Mouse (Mus musculus) spleen, adult 2 months (tissue): Measurements from ENCODE around the gene Apobec1. TPM values are rescaled to one million over a fixed set of nuclear protein-coding genes. Genes with fewer than 3 reads are reported as not detected.
"Not testable (repeated sequence)": the region's sequence is repeated elsewhere in the genome, so short reads cannot be mapped to it uniquely, and the experiment has no call there.

ENCODE experiments used
- DNase-seq, 2 experiments: peaks; one replicate each; pipeline versions ENCODE4 v3.0.0 to v3.0.0-alpha.2; 2012 to 2021; ENCODE audit warnings: low spot score in 2 of 2, low read depth in 1 of 2
- H3K27ac ChIP-seq: fragments of 200-500 bp; 2 replicates; pipeline ENCODE4 v1.5.1; 2012; ENCODE audit warnings: low read length, inconsistent platforms; ENCODE audit not compliant: insufficient read depth
- H3K27me3 ChIP-seq: fragments of 200-500 bp; 2 replicates; pipeline ENCODE4 v1.6.1; 2012; ENCODE audit warnings: mild to moderate bottlenecking, moderate library complexity, low read length, inconsistent platforms; ENCODE audit not compliant: control insufficient read depth, insufficient read depth
- H3K36me3 ChIP-seq: fragments of 200-500 bp; 2 replicates; pipeline ENCODE4 v1.6.1; 2012; ENCODE audit warnings: mild to moderate bottlenecking, low read length, inconsistent platforms; ENCODE audit not compliant: control insufficient read depth, insufficient read depth
- H3K4me1 ChIP-seq: fragments of 200-500 bp; 2 replicates; pipeline ENCODE4 v1.6.1; 2011; ENCODE audit warnings: inconsistent platforms; ENCODE audit not compliant: control insufficient read depth, insufficient read depth, insufficient read length
- H3K4me3 ChIP-seq: fragments of 200-500 bp; 2 replicates; pipeline ENCODE4 v1.5.1; 2011; ENCODE audit warnings: mild to moderate bottlenecking, inconsistent platforms; ENCODE audit not compliant: insufficient read depth, insufficient read length; ENCODE audit errors: extremely low read depth
- CTCF ChIP-seq: fragments of 200-500 bp; IDR thresholded peaks from 2 replicates; pipeline ENCODE4 v1.5.1; 2011; ENCODE audit warnings: mild to moderate bottlenecking, inconsistent platforms; ENCODE audit not compliant: insufficient read depth, insufficient read length, insufficient replicate concordance; ENCODE audit errors: extremely low read depth
- POLR2A ChIP-seq: fragments of 200-500 bp; IDR thresholded peaks from 2 replicates; pipeline ENCODE4 v1.6.1; 2011; ENCODE audit warnings: low read depth, low read length, inconsistent platforms
- WGBS: fragments of 180-500 bp; shearing (Covaris S2); methylation state at CpG from one replicate; pipeline ENCODE4 v1.1.7; 2018; 5-methylcytosine and 5-hydroxymethylcytosine counted together
- polyA plus RNA-seq: library from polyadenylated mRNA; depleted of rRNA; stranded (reverse); fragments of >200 nt; gene quantifications from 2 replicates; pipeline ENCODE4 v1.2.3, GENCODE M21; 2012

Apobec1 gene
- polyA plus RNA-seq, 1 experiment: 44.0 TPM

DNA sequence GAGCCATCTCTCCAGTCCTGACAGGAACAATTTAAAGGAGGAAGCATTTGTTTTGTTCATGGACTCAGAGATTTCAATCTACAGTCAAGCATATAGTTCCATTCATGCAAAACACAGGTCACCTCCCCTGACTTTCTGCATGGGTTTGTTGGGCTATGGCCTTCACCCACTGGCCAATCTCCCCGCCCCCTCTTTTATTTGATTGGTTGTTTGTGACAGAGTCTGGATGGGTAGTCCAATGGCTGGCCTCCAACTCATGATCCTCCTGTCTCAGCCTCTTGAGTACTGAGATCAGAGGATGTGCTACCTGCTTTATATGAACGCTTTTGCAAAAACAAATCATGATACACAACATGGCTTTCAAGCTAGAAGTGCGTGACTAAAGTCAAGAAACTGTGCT lies 25.2 kb downstream of the Apobec1 start:
- whole genome bisulfite sequencing: 94% methylated on average over 3 of the region's 3 CpGs
- Histone ChIP-seq H3K27me3 (no peaks in the 10 kb centered on the region), H3K4me1 (no peaks in the 10 kb centered on the region; the same call in 1 of the 2 replicates), H3K4me3 (no peak overlapping the region), H3K27ac (no peak overlapping the region), H3K36me3 (peaks cover 14% of the 10 kb centered on the region)
- no peak for TF ChIP-seq POLR2A
- no peak for TF ChIP-seq CTCF
- no peak for DNase-seq

DNA sequence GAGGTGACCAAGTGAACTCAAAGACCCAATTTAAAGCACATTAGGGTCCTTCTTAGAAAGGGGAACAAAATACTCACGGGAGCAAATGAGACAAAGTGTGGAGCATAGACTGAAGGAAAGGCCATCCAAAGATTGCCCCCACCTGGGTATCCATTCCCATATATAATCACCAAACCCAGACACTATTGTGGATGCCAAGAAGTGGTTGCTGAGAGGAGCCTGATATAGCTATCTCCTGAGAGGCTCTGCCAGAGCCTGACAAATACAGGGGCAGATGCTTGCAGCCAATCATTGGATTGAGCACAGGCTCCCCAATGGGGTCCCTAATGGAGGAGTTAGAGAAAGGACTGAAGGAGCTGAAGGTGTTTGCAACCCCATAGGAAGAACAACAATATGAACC lies 27.2 kb downstream of the Apobec1 start:
- not testable (repeated sequence) for H3K36me3 ChIP-seq, H3K27me3 ChIP-seq, H3K4me1 ChIP-seq, DNase-seq, H3K27ac ChIP-seq, H3K4me3 ChIP-seq
- 81% methylated on average over 1 of the region's 1 CpGs for WGBS

DNA sequence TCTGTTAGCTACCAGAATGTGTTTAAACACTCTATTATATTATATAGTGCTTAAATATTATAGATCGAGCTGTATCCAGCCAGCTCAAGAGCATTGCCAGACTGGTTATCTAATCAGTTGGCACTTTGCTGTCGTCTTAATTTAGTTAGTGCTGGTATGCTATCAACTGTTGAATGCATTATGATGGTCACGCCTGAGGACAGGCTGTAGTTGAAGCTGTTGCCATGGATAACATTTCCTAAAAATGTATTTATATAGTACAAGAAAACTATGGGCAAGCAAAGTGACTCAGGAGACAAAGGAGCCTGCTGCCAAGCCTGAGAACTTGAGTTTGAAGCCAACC lies 30.7 kb downstream of the Apobec1 start:
- no peak for DNase-seq
- Histone ChIP-seq H3K36me3 (no peaks in the 10 kb centered on the region), H3K4me3 (no peak overlapping the region), H3K27me3 (no peaks in the 10 kb centered on the region), H3K27ac (peak overlapping the region; percentile 32; the same call in 1 of the 2 replicates), H3K4me1 (peaks cover 6% of the 10 kb centered on the region; the same call in 1 of the 2 replicates)
- TF ChIP-seq POLR2A (no peak), CTCF (no peak)
- WGBS: 77% methylated on average over 3 of the region's 3 CpGs

DNA sequence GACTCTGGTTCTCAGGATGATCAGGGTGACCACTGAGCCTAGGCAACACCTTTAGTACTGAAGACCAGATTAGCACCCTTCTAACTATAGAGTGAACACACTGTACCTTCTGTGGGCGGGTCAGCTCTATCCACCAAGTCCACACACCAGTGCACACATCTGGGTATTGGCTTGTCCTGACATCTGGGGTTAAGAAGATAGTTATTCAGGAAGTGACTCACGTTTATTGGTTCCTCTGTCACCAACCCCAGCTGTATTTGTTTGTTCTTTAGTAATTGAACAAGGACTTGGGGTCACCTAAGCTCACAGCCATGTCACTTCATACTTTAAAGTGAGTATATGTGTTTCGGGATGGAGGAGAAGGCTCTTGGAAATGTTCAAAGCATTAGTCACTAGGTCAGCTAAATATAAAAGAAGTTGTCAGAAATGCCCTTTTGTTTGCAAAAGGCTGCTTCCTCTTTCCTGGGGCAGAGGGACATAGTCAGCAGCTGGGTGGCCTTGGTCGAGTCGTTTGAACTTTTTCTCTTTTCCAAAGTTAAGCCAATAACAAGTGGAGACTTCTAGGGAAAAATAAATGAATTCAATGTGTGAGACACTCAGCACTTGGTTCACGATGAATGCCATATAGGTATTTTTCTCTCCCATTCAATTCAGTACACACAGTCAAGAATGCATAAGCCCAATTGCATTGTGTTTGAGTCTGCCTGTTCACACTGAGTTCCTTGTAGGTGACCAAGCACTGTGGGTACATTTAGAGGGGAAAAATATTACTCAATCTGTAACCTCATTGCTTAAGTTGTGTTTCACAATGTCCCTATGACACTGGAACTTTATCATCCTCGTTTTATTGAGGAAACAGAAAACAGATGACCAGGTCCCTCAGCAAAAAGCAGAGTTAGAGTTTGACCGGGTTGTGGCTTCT lies 31.3 kb downstream of the Apobec1 start:
- no peak overlapping the region for H3K4me3 ChIP-seq
- TF ChIP-seq CTCF: no peak
- TF ChIP-seq POLR2A: no peak
- H3K27me3 ChIP-seq: no peaks in the 10 kb centered on the region
- H3K27ac ChIP-seq: peak overlapping the region; percentile 46; the same call in 1 of the 2 replicates
- peaks cover 6% of the 10 kb centered on the region; the same call in 1 of the 2 replicates for H3K4me1 ChIP-seq
- no peaks in the 10 kb centered on the region for H3K36me3 ChIP-seq
- no peak for DNase-seq
- WGBS: 36% methylated on average over 8 of the region's 8 CpGs

DNA sequence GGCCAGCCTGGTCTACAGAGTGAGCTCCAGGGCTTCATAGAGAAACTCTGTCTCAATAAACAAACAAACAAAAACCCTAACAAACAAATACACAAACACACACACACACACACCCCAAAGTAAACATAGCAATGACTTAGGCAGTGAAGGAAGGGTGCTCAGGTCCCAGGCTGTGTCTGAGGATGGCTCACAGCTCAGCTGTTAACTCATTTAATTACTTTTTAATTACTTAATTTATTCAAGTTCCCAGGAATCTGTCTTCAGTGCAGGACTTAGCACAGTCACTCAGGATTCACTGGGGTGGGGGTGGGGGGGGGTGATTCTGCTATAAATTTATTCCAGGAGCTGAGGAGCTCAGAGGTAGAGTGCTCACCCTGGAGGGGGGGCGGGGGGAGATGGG lies 32.5 kb downstream of the Apobec1 start:
- no peak for DNase-seq
- Histone ChIP-seq H3K4me3 (no peak overlapping the region), H3K27me3 (no peaks in the 10 kb centered on the region), H3K27ac (no peak overlapping the region; the same call in 1 of the 2 replicates), H3K36me3 (no peaks in the 10 kb centered on the region), H3K4me1 (peaks cover 6% of the 10 kb centered on the region; the same call in 1 of the 2 replicates)
- WGBS: 88% methylated on average over 1 of the region's 1 CpGs
- no peak for TF ChIP-seq POLR2A
- no peak for TF ChIP-seq CTCF

DNA sequence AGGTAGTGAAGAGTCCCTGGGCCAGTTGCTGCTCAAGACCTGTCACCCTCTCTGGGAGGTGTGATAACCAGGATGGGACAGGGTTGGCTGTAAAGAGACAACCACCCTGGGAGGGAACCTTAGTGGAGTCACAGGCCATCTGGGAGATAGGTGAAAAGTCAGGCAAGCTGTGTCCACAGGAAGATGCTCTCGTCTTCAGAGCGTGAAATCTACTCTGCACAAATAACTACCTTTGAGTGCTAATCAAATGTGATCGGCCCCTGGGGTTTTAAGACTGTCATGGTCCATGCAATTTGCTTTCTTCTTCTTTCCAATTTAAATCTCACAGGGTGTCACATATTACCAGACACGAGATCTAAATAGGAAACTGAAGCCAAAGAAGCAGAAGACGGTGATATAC lies 33.1 kb downstream of the Apobec1 start:
- 49% methylated on average over 5 of the region's 5 CpGs for WGBS
- Histone ChIP-seq H3K4me3 (no peak overlapping the region), H3K27me3 (no peaks in the 10 kb centered on the region), H3K36me3 (no peaks in the 10 kb centered on the region), H3K4me1 (peaks cover 6% of the 10 kb centered on the region; the same call in 1 of the 2 replicates), H3K27ac (peak overlapping the region; percentile 47; the same call in 1 of the 2 replicates)
- TF ChIP-seq CTCF: no peak
- TF ChIP-seq POLR2A: no peak
- DNase-seq: no peak
